Mouse (Mus musculus): ENCODE data around the gene Rab27a.

DNA sequence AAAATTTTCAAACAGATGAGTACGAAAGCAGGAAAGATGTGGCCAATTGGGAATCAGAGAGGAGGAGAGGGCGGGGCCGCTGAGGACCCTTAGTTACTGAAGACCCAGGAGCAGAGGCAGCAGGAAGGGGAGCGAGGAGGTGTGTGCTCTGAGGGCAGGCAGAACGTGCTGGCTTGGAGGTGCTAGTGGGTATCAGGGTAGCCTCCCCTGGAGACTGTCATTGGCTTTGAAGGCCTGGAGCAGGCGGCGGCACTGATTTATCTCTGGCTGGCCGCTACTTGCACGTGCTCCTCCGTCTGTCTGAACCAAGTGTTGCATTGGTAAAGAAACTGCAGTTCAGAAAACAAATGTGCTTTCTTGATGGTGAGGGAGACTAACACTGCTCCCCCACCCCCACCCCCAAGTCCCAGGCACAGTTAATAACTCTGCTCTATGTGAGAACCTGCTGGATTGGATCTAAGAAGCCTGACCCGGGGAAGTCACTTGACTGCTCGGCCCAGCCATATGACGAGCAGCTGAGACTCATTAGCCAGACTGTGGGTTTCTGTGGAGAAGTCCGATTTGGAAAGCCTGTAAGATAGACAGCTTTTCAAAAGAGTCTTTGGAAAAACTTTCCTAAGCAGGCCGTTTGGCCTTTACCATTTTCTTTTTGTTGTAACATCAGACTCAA is 19.1 kb downstream of the Rab27a start:
- no peak for TF ChIP-seq POLR2A (IDR thresholded peaks at IDR 0.05; ENCODE audit: control insufficient read depth in 1 of 2, insufficient read depth in 1 of 2, low read depth in 1 of 2, low read length in 2 of 2, poor library complexity in 1 of 2)
- no peak for TF ChIP-seq POLR2AphosphoS2 (IDR thresholded peaks at IDR 0.05; ENCODE audit: low read length)
- no peak for TF ChIP-seq CTCF (IDR thresholded peaks at IDR 0.05 in 2 of 3, conservative IDR thresholded peaks at IDR 0.05 in 1 of 3; ENCODE audit: control insufficient read depth in 1 of 3, insufficient read depth in 1 of 3, low read depth in 2 of 3, low read length in 3 of 3, poor library complexity in 1 of 3, severe bottlenecking in 1 of 3)
- no peak for TF ChIP-seq GATA1 (IDR thresholded peaks at IDR 0.05; ENCODE audit: low read depth, low read length)
- no peak for TF ChIP-seq JUND (IDR thresholded peaks at IDR 0.05; ENCODE audit: low read depth, low read length)
- no peak for TF ChIP-seq NELFE (IDR thresholded peaks at IDR 0.05; ENCODE audit: low read depth, low read length)
- no peak for TF ChIP-seq RCOR1 (IDR thresholded peaks at IDR 0.05; ENCODE audit: low read depth, low read length)
- no peak for TF ChIP-seq SMC3 (IDR thresholded peaks at IDR 0.05; ENCODE audit: low read depth, low read length)
- no peak for TF ChIP-seq USF1 (IDR thresholded peaks at IDR 0.05; ENCODE audit: low read depth, low read length)
- no peak for TF ChIP-seq MAX (IDR thresholded peaks at IDR 0.05; ENCODE audit: low read length)
- TF ChIP-seq MXI1 (IDR thresholded peaks at IDR 0.05; ENCODE audit: low read depth, low read length), result no peak
- TF ChIP-seq E2F4 (IDR thresholded peaks at IDR 0.05; ENCODE audit: borderline replicate concordance, low read depth, low read length), result no peak
